Mouse (Mus musculus) heart, adult 9 months (tissue): ENCODE results near the gene F9.
"Not testable (repeated sequence)": the region's sequence is repeated elsewhere in the genome, so short reads cannot be mapped to it uniquely, and the experiment has no call there.

Source experiments
- DNase-seq, 2 experiments: peaks; one replicate each; pipeline ENCODE4 v3.0.0; 2022; ENCODE audit warnings: low spot score in 2 of 2

The F9 gene

DNA sequence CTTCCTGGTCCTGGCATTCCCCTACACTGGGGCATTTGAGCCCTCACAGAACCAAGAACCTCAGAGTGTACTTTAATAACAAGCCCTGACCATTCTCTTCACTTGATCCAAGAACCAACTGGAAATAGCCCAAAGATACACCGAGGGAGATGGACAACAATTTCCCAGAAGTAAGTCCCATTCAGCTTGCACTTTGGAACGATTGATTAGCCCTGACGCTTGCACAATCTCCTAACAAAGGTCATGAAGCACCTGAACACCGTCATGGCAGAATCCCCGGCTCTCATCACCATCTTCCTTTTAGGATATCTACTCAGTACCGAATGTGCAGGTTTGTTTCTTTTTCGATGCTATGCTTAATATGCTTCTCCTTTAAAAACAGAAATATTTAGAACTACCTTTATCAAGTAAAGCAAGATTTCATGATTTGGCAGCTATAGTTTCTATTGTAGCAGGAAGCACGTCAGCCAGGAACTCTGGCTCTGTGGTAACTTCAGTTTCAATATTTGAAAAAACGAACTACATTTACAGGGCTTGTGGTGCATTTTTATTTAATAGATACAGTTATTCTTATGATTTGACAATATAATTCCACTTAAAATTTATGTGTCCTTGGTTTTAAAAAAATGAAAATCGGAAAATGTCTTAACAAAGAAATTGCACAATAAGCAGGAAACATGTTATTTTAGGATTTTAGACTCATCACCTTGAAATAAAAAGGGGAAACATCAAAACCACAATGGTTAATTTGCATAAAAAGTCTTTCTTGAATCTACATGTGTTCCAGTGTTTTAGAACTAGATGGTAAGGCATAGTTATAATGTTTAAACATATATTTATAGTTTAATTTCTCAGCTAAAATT lies at the start of gene F9:
F9 (plus strand) TSS at position 244 of the 863 bp plus-strand sequence.
- DNase-seq = no peak

DNA sequence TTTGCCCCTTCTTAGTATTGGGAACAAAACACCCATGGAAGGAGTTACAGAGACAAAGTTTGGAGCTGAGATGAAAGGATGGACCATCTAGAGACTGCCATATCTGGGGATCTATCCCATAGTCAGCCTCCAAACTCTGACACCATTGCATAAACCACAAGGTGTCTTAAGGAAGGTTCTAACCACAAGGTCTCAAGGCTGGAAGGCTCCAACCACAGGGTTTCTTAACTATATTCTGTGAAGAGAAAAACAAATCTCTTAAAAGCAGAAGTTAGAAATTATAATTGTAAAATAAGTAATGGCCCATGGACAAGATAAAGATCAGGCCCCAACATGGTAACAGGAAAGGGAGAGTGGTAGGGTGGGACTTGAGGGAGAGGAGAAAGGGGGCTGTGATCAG lies 29.5 kb upstream of the F9 start:
- DNase-seq = not testable (repeated sequence)

DNA sequence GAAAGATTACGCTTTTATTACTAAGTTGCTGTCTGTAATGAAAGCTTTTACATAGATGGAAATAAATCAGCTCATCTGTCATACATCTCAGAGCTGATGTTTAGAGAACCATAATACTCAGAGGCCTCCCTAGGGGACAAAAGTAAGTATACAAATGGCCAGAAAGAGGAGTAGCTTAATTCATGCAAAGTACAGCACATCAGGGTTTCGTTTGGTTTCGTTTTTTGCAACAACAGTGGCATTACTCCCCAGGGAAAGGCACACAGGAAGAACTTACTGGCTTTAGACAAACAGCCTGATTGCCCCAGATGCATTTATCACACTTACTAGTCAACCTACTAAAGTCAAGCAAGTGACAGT lies 800 bp downstream of the F9 start:
- no peak for DNase-seq

DNA sequence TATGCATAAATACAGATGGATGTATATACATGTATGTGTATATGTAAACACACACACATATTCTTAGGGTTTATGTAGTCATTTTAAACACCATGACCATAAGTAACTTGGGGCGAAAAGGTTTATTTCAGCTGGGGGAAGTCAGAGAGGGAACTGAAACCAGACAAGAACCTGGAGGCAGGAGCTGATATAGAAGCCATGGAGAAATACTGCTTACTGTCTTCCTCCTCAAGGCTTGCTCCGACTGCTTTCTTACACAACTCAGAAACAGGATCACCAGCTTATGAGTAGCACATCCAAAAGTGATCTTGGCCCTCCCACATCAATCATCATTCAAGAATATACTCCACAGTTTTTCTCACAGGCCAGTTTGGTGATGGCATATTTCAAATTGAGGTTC lies 2.2 kb downstream of the F9 start:
- DNase-seq = no peak

DNA sequence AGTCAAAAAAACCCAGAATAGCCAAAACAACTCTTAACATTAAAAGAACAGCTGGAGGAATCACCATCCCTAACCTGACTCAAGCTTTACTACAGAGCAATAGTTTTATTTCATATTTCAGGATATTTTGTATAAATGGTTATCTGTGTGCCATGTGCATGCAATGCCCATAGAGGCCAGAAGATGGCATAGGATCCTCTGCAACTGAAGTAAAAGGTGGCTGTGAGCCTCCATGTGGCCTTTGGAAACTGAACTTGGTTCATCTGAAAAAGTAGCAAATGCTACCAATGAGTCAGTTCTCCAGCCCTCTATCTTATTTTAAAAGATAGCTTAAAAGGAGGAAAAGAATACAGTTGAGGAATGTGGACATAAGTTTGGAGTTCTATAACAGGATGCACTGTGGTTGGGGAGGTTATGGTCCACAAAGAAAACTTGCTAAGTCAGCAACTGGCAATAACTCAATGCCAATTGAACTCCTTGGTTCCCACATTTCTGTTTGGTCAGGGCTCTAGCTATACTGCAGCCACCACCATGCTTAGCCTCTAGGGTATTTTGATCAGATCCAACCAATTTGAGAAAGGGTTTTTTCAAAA lies 13.9 kb downstream of the F9 start:
- peak in 1 of 2 experiments; percentile 10 for DNase-seq

DNA sequence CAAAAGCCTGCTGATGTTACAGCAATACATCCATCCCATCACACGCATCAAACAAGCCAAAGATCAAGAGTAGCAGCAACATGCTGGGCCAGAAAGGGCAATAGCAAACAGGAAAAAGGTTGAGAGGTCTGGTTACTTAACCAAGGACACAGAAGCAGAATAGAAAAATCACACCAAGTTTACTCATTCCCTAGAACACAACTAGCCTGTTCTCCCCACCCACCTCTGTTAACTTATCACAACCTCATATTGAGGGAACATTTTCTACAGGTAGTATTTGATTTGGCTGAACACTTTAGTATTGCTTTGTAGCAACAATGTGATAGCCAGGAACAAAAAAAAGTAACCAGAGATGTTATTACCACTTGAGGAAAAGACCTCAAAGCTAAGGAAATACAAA lies 15.3 kb downstream of the F9 start:
- no peak for DNase-seq

DNA sequence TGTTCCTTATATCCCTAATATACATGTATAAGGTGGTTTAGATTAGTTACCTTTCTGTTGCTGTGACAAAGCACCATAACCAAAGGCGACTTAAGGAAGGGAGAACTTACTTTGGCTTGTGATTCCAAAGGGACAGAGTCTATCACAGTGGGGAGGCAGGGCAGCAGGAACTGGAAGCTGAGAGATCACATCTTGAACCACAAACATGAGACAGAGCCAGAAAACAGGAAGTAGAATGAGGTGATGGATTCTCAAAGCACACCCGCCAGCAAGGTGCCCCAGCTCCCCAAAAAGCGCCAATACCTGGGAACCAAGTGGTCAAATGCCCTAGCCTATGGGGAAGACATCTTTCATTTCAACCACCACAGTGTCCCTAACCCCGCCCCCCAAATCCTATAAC lies 21.7 kb downstream of the F9 start:
- no peak for DNase-seq

DNA sequence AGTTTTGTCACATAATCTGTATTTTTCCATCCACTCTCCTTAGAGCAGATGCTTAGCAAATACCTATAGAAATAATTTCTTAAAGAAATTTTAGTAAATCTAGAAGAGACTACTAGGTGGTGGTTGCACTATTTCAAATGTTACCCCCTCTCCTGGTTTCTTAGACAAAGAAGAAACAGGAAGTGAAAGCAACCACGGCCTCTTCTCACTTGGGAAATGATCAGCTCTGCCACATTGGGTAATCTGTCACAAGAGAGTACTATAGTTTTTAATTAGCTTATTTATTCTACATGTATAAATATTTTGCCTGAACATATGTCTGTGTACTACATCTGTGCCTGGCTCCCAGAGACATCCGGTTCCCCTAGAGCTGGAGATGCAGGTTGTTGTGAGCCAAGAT lies 22.3 kb downstream of the F9 start:
- DNase-seq = no peak

DNA sequence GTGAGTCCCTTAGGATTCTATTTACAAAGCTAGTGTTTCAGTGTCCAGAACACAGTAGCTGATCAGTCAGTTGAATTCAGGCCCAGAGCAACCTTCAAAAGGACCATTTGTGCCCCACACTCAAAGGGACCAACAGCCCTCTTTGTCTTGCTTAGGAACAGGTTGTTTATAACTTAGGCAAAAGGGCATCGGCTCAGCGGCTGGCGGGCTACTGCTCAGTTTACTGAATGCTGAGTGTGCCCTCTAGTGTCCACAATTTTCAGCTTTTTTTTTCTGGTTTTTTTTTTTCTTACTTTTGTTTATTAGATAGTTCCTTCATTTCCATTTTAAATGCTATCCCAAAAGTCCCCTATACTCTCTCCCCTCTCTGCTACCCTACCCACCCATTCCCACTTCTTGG lies 27.4 kb downstream of the F9 start:
- no peak for DNase-seq

DNA sequence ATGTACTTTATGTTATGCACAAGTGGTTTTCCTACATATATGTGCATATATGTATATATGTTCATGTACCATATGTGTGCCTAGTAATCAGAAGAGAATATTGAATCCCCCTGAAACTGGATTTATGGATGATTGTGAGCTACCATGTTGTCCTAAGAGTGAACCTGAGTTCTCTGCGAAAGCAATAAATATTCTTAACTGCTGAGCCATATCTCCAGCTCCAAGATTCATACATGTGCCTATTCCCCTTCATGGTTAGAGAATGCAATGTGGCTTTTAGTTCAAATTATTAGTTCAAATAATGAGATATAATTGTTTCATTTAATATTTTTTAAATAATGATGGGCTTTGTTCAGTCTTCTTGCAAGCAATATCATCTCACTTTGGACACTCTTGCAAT lies 55.5 kb downstream of the F9 start:
- DNase-seq = no peak

DNA sequence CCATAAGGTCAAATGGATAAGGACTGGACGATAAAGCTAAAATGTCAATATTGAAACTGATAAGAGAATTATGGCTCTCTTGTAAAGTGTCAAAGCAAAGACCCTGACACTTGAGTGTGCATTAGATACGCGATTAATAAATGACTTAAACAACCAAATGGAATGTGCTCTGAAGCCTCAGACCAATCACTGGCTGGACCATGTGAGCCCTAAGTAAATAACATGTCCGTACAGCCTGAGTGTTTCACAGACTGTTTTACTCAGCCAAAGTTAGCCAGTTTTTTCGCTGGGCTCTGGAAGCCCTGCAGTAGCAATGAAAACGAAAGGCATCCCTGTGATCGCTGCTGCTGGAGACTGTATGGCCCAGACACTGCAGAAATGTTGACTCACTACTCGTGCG lies 55.9 kb downstream of the F9 start:
- DNase-seq = no peak

DNA sequence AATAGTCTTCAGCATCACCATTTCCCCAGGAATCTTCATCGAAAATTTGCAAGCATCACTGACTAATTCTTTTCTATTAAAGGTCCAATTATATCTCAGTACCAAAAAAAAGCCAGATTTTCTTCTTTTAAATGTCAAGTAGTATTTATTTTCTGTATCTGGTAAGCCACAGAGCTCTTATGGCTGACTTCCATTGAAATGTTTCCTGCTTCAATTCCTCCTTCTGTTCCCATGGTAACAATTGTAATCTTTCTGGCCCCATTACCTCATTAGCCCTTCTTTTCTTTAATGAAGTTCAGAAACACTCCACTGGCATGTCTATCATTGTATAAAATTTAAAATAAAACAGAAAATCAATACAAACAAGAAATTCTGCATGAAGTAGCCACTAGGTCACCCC lies 76.1 kb downstream of the F9 start:
- DNase-seq = no peak
